ENCODE assay signal across 28 mouse cellular contexts in genomic region chr4:57906708-57907107, GRCm38 (mm10). TPM values are rescaled to one million over a fixed set of nuclear protein-coding genes. Genes with fewer than 3 reads are reported as not detected.
"Had no signal": no experiment of that assay in that cellular context is flagged by ENCODE, and none has a peak within 500 bp of the region (broad histone marks: within the 10 kb centered on the region; RNA-seq: fewer than 3 reads in every experiment).

No protein-coding gene starts in this region.

- H3K4me2 ChIP-seq: heart, embryonic 12.5 days; hindbrain, embryonic 12.5 days; hindbrain, embryonic 14.5 days; intestine, embryonic 15.5 days; limb, embryonic 12.5 days; limb, embryonic 15.5 days; liver, embryonic 12.5 days had no signal

- H3K4me1 ChIP-seq: intestine, embryonic 15.5 days; liver, embryonic 12.5 days had no signal

- H3K36me3 ChIP-seq: heart, embryonic 10.5 days; heart, embryonic 12.5 days; hindbrain, embryonic 10.5 days; hindbrain, embryonic 12.5 days; intestine, embryonic 15.5 days; limb, embryonic 12.5 days; limb, embryonic 15.5 days; liver, embryonic 12.5 days had no signal

- H3K9ac ChIP-seq: heart, embryonic 12.5 days; hindbrain, embryonic 12.5 days; hindbrain, embryonic 14.5 days; intestine, embryonic 15.5 days; limb, embryonic 12.5 days; limb, embryonic 15.5 days; liver, embryonic 12.5 days; liver, embryonic 14.5 days had no signal

- DNase-seq: gastrocnemius, adult 2 months; gastrocnemius, postnatal 10 days; gastrocnemius, postnatal 25 days; heart, adult 18-20 months; heart, postnatal 10 days; heart, postnatal 4 days; kidney, adult 11 months; kidney, adult 2 months; kidney, adult 9 months; kidney, postnatal 14 days; kidney, postnatal 36 days; layer of hippocampus, adult 9-11 months; layer of hippocampus, postnatal 36 days; left cerebral cortex, postnatal 4 days had no signal

- H3K9me3 ChIP-seq: heart, embryonic 10.5 days; heart, embryonic 12.5 days; hindbrain, embryonic 10.5 days; hindbrain, embryonic 12.5 days; intestine, embryonic 15.5 days; limb, embryonic 12.5 days; limb, embryonic 15.5 days; liver, embryonic 12.5 days had no signal

- H3K4me3 ChIP-seq: gastrocnemius, adult 2 months; heart, embryonic 10.5 days; heart, embryonic 12.5 days; hindbrain, embryonic 10.5 days; hindbrain, embryonic 12.5 days; intestine, embryonic 15.5 days; limb, embryonic 12.5 days; limb, embryonic 15.5 days; liver, embryonic 12.5 days had no signal

- H3K27me3 ChIP-seq: hindbrain, embryonic 12.5 days; intestine, embryonic 15.5 days; limb, embryonic 12.5 days; limb, embryonic 15.5 days; liver, embryonic 12.5 days had no signal

- ATAC-seq: hindbrain, embryonic 16.5 days; inflammation-experienced regulatory T-cells, adult 6 months; intestine, embryonic 15.5 days; liver, embryonic 12.5 days had no signal

- H3K27ac ChIP-seq: gastrocnemius, adult 2 months; heart, embryonic 10.5 days; hindbrain, embryonic 10.5 days; hindbrain, embryonic 12.5 days; hindbrain, embryonic 14.5 days; intestine, embryonic 15.5 days; limb, embryonic 12.5 days; limb, embryonic 15.5 days; liver, embryonic 12.5 days; liver, embryonic 14.5 days had no signal

RNA-seq across cellular contexts. Expression of gene D630039A03Rik, which starts 9.4 kb away (rescaled TPM):
- total RNA-seq: gastrocnemius, postnatal 25 days; gastrocnemius, postnatal 4 days; granulocyte monocyte progenitor cell, adult 5-6 weeks; heart, postnatal 4 days; left cerebral cortex, postnatal 4 days had no signal
